Mouse (Mus musculus) kidney, adult 2 months (tissue): ENCODE measurements around the gene Ripor3.

Experiments used
- CTCF ChIP-seq: fragments of 200-500 bp; conservative IDR thresholded peaks from 2 replicates; pipeline ENCODE4 v1.5.1; 2011; ENCODE audit warnings: low read depth, mild to moderate bottlenecking, control low read depth, low read length, moderate library complexity, mixed read lengths; ENCODE audit not compliant: insufficient read depth, insufficient read length
- POLR2A ChIP-seq: fragments of 200-500 bp; IDR thresholded peaks from one replicate; pipeline ENCODE4 v1.6.1; 2011; ENCODE audit warnings: low read depth, low read length, control low read depth

DNA sequence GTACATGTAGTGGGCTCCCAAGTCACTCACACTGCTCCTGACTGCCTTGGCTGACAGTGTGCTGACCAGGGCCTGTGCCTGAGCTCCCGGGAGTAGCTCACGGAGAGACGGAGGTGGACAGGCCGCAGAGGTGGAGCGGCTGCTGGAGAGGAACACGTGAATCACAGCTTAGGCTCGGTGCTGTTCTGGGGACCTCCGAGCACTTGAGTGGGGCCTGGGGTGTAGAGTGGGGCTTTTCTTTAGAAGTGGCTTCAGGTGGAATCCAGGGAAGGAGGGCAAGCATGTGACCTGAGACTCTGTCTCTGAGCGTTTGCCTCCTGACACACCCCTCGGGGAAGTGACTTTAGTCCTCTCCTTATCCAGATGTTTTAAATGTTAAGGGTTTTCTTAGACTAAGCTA is 56.6 kb downstream of the Ripor3 start:
- TF ChIP-seq CTCF = no peak
- TF ChIP-seq POLR2A = no peak
